Mouse (Mus musculus) forelimb bud, embryonic 11.5 days (tissue): ENCODE measurements around the gene Cd40lg.

ENCODE experiments used
- DNase-seq: peaks from one replicate; pipeline ENCODE4 v3.0.0-alpha.2; 2012; ENCODE audit warnings: low read depth, low spot score

Gene Cd40lg

DNA sequence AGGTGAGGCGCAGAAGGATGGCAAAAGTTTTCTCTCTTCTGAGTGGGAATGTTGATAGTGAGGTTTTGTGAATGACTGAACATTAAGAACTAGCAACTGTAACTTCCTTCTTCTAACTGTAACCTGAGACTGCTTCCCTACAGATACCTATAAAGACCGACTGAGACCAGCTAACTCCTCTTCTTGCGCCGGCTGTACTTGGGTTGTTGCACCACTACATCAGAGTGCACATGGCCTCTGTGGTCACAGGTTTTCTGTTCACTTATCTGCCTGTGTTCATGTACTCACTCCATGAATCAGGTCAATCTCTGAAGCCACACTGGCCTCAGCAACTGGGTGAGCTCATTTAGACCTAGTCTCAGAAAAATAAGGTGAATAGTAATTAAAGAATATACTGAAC lies 51.6 kb downstream of the Cd40lg start:
- DNase-seq = no peak
